Mouse (Mus musculus): Measurements from ENCODE around the gene Gorasp1.

Gene Gorasp1

GRCm38 (mm10) chr9:119972582-119972981 is 35.2 kb upstream of the Gorasp1 start:
- no peak for DNase-seq (ENCODE audit: low spot score)

GRCm38 (mm10) chr9:119972166-119972565 is 34.8 kb upstream of the Gorasp1 start:
- DNase-seq (ENCODE audit: low spot score): no peak

- DNase-seq (ENCODE audit: low spot score): no peak
These were observed 33.6 kb upstream of the Gorasp1 start for GRCm38 (mm10) chr9:119970763-119971656.

GRCm38 (mm10) chr9:119970221-119970620 is 32.9 kb upstream of the Gorasp1 start:
- peak; percentile 57 for DNase-seq (ENCODE audit: low spot score)

GRCm38 (mm10) chr9:119969811-119970210 is 32.4 kb upstream of the Gorasp1 start:
- no peak for DNase-seq (ENCODE audit: low spot score)

- DNase-seq (ENCODE audit: low spot score): no peak
These were observed 29.0 kb upstream of the Gorasp1 start for GRCm38 (mm10) chr9:119966221-119966910.

GRCm38 (mm10) chr9:119965186-119965585 is 27.8 kb upstream of the Gorasp1 start:
- DNase-seq (ENCODE audit: low spot score): no peak

- DNase-seq (ENCODE audit: low spot score): no peak
These were observed 26.8 kb upstream of the Gorasp1 start for GRCm38 (mm10) chr9:119964206-119964605.

- DNase-seq (ENCODE audit: low spot score): peak; percentile 87
These were observed 25.8 kb upstream of the Gorasp1 start for GRCm38 (mm10) chr9:119962987-119963667.

GRCm38 (mm10) chr9:119962216-119962615 is 24.9 kb upstream of the Gorasp1 start:
- DNase-seq (ENCODE audit: low spot score): no peak

GRCm38 (mm10) chr9:119958835-119959234 is 21.5 kb upstream of the Gorasp1 start:
- DNase-seq (ENCODE audit: low spot score): no peak

GRCm38 (mm10) chr9:119951388-119951787 is 14.0 kb upstream of the Gorasp1 start:
- DNase-seq (ENCODE audit: low spot score): no peak

- peak; percentile 12 for DNase-seq (ENCODE audit: low spot score)
These were observed 13.1 kb upstream of the Gorasp1 start for GRCm38 (mm10) chr9:119950434-119950833.

GRCm38 (mm10) chr9:119948804-119949203 is 11.4 kb upstream of the Gorasp1 start:
- no peak for DNase-seq (ENCODE audit: low spot score)

GRCm38 (mm10) chr9:119945173-119945900 is 8.0 kb upstream of the Gorasp1 start:
- no peak for DNase-seq (ENCODE audit: low spot score)

GRCm38 (mm10) chr9:119943326-119943725 is 6.0 kb upstream of the Gorasp1 start:
- no peak for DNase-seq (ENCODE audit: low spot score)

GRCm38 (mm10) chr9:119941861-119942260 is 4.5 kb upstream of the Gorasp1 start:
- DNase-seq (ENCODE audit: low spot score): no peak

GRCm38 (mm10) chr9:119941407-119941806 is 4.0 kb upstream of the Gorasp1 start:
- no peak for DNase-seq (ENCODE audit: low spot score)

- DNase-seq (ENCODE audit: low spot score): peak; percentile 21
These were observed 2.3 kb upstream of the Gorasp1 start for GRCm38 (mm10) chr9:119939646-119940045.

GRCm38 (mm10) chr9:119938496-119938895 is 1.1 kb upstream of the Gorasp1 start:
- DNase-seq (ENCODE audit: low spot score): no peak

GRCm38 (mm10) chr9:119933675-119934074 is 3.7 kb downstream of the Gorasp1 start:
- DNase-seq (ENCODE audit: low spot score): no peak

GRCm38 (mm10) chr9:119932358-119932757 is 5.0 kb downstream of the Gorasp1 start:
- no peak for DNase-seq (ENCODE audit: low spot score)
